Mouse (Mus musculus) bone marrow, adult 2 months (tissue): ENCODE data around the gene Rnd1.

Experiments
- CTCF ChIP-seq: fragments of 200-500 bp; IDR thresholded peaks from 2 replicates; pipeline ENCODE4 v1.5.1; 2011; ENCODE audit warnings: low read length, control low read depth; ENCODE audit not compliant: control insufficient read depth, insufficient read depth
- POLR2A ChIP-seq: fragments of 200-500 bp; IDR thresholded peaks from 2 replicates; pipeline ENCODE4 v1.6.1; 2011; ENCODE audit warnings: low read depth, mild to moderate bottlenecking, control low read depth, low read length, borderline replicate concordance; ENCODE audit not compliant: control insufficient read depth

DNA sequence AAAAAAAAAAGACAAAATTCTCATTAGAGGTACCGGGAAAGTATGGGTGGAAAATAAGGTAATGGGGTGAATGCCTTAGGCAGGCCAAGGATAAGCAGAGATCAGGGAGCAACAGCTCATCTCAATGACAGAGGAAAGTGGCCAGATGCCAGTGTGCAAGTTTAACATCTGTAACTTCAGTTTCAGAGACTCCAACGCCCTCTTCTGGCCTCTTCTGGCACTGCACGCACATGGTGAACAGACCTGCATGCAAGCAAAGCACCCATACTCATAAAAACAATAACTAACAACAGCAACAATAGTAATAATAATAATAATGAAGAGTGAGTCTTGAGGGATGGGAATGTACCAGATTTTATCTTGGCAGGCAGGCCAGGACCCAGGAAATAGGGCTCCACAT, 8.7 kb upstream of the Rnd1 start:
- TF ChIP-seq CTCF (peak; percentile 25; the same call in 1 of the 2 replicates), POLR2A (no peak)
